Mouse (Mus musculus) kidney, adult 9 months (tissue): ENCODE measurements at regions not wholly inside any gene's neighbourhood (a gene's known extent, or its start where the extent isn't known, plus 50 kb on each side); places are given as distances from the start of the nearest gene placed in this dataset.
A peak's percentile ranks its signal among the peaks of the same experiment; 100 is the strongest.

Source experiments
- DNase-seq: peaks from one replicate; pipeline ENCODE4 v3.0.0; 2022

DNA sequence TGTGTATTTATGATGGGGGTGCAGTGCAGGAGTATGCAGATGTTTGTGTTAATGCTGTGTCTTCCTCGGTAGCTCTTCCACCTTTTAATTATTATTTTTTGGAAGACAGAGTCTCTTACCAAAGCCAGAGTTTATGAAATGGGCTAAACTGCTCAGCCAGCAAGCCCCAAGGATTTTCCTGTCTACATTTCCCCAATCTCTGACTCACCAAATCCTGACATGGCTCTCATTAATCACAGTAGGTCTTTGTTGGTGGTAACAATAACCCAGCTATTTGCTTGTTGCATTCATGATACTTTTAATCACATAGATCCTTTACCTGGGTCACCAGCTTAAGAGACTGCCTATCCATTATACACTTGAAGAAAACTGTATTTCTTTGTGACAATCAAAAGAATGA lies 427.8 kb upstream of the Rgma start:
- no peak for DNase-seq

DNA sequence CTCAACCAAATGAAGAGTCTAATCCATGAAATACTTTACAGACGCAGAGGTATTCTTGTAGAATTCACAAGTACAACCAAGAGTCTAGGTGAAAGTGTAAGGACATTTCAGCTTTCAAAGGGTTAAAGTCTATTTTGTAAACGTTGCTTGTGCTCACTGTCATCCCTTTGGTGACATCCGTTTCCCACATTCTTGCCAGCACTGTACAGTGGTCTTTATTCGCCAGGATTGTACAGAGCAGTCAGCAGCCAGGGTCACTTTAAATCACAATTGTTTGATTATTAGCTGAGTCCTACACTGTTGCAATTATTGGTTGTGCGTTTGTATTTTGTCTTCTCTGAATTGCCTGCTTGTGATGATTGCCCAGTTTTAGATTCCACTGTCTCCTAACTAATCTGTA lies 427.3 kb upstream of the Rgma start:
- DNase-seq = no peak

DNA sequence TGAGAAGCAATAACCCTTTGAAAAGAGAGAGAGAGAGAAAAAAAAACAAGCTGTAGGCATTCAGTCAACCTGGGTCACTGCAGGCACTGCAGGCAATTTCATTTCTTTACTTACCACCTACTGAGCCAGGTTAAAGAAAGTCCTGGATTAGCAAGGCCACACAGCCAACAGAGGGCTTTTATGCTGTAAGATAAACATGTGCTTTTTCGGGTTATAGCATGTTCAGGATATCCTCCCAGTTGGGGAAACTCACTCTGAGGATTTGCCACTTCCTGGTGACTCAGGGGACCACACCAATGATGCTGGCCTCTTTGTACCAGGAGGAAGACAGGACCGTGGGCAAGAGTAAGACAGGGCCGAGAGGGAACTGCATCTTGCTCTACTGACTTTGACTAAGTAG lies 426.6 kb upstream of the Rgma start:
- DNase-seq = no peak

DNA sequence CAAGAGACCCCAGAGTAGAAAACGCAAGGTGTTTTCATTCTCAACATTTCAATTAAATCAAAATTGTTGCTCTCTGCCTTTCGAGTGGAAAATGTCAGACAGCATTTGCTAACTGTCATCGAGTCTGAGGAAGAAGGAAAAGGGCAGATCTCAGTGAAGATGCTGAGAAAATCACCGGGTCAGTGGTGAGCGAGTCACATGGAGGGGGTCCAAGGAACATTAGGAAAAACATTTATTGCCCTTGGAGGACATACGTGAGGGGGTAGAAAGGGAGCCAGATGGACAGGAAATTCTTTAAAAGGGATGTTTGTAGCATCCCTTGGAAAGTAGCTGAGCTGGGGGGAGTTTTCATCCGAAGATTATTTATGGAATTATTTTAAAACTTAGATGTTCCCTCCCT lies 425.4 kb upstream of the Rgma start:
- DNase-seq = no peak

DNA sequence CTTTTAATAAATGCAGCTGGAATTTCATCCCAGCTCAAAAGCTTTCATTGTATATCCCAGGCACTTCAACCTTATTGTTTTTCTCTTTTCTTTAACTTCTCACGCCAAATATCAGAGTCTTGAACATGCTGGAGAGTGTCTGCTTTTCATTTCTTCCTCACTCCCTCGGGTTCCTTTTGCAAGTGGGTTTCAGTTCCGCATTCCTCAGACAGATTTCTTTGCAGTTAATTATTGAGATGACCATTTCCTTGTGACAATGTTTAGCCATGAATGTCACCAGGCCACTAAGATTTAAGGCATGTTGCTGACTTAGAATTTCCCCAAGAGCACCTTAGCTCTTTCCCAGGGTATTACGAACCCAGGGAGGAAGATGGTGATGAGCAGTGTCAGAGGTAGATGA lies 417.6 kb upstream of the Rgma start:
- DNase-seq = no peak

DNA sequence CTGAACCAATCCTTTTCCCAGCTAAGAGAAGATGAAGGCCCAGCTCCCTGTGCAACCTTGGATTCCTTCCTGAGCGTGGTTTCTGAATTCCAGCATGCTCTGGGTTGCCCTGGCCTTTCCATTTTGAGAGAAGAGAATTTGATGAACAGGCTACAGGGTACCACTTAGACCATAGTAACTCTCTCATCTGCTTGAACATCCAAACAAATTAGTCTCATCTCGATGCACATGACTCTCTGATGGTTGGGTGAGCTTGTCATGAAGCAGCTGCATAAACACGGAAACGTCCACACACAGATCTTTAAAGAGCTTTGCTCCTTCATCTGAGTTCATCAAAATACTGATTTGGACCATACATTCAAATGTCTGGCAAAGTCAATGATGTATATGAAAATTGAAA lies 414.0 kb upstream of the Rgma start:
- DNase-seq = no peak

DNA sequence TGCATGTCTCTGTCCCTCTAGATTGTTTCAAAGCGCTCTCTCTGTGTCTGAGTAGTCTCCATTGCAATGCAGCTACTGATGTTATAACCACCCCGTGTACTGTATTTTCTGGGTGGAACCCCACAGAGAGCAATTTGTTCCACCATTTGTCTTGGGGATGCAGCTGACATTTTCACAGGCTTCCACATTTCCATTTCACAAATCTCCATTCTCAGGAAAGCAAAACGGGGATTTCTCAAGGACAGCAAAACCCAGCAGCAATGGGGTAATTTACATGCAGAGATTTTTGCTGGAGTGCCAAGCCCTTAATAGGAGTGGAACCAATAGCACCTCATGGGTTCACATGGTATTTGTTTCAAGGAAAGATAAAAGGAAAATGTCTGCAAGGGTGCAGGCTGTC lies 412.5 kb upstream of the Rgma start:
- no peak for DNase-seq

DNA sequence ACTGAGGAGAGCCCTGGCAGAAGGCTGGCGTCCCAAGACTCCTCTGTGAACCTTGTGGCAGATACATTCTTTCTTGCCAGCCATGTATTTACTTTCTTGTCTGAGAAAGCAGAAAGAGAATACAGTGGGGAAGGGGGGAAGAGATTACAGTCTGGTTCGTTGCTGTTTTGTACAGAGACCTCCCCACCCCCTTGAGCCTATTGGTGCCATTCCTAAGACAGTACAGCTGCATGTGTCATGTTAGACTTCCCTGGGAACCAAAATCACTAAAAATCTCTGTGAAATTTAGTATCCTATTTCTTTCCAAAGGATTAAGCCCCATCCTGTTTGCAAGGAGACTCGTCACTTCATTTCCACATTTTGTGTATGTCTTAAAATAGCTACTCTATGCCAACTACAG lies 411.4 kb upstream of the Rgma start:
- no peak for DNase-seq

DNA sequence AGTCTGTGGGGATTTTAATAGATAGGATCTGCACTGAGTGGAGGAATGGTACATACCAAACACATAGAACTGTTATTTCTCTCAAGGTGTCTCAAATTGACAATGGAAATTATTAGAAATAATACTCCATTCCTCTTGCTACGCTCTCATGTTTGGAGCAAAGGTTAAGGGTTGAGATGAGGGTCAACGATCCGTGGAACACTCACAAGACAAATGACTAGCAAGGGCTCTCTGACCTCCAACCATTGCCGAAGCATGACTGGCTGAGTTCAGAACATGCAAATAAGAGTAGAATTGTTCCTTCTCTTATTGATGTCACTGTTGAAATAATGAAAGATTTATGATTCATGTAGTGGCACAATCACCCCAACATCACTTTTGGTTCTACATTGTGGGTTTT lies 407.1 kb upstream of the Rgma start:
- DNase-seq = peak; percentile 13

DNA sequence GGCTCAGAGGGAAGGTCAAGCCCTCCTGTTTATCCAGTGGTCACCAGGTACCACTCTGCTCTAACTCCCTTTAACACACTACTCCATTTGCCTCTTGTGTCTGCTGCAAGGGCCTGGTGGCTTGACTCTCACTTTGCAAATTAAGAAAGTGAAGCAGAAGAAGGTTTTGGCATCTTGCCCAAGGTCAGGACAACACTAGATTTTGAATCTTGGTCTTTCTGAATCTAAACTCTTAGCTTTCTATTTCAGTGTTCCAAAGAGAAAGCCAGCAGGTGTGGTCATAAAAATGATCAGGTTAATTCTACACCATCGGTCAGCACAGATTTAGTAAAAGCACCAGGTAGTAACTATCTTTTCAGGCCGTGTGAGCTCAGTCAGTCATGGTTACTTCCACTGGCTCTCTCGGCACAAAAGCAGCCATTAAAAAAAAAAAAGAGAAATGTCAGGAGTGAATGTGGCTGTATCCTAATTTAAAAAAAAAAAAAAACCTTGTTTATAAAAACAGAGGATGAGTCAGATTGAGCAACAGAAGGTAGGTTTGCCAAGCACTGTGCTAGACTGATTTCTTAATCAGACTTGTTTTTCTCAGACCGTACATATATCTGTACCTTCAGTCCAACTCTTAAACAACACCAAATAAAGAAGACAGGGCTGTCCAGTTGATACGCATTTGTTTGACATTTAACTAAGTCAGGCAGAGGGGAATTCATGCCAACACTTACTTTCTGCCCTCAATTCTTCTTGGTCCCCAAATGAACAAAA lies 403.6 kb upstream of the Rgma start:
- DNase-seq = no peak

DNA sequence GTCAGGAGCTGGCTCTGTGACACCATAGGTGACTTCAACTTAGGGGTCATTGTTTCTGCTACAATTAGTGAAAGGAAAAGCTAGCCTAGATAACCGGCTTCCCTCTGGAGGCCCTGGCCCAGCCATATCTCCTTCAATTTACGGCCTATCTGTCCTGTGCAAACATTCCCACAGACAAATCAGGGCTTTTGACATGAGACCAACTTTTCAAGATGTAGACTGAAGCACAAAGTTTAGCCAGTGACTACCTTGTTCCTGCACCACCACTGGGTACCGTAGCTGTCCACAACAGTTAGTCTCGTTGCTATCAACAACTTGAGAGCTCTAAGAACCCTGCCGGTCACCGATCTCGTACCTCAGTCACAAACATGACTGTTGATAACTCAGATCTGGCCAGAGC lies 402.9 kb upstream of the Rgma start:
- DNase-seq = no peak

DNA sequence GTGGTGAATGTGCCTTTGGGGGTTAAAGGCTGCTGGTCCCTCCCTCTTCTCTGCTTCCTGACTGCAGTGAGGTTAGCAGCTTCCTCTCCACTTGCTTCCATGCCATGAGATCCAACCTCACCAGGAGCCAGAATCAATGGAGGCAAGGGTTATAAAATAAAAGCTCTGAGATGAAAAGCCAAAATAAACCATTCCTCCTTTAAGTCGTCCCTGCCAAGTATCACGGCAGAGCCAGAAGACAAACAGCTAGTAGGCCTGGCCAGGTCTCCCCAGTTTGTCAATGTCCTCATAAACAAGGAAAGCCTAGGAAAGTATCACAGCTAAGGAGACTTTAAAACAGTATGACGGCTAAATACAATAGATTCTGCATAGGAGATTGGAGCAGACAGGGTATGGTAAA lies 401.5 kb upstream of the Rgma start:
- no peak for DNase-seq

DNA sequence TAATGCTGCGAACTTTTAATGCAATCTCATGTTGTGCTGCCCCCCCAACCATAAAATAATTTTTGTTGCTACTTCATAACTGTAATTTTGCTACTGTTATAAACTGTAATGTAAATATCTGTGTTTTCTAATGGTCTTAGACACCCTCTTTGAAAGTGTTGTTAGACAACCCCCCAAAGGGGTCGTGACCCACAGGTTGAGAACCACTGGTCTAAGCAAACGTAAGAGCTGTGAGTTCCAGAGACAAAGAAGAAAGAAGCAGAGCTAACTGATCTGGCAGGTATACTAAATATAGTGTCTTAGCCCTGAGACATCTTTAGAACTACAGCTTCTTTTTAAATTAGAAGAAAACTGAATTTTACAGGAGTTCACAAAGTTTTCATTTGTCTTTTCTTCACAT lies 400.9 kb upstream of the Rgma start:
- no peak for DNase-seq

DNA sequence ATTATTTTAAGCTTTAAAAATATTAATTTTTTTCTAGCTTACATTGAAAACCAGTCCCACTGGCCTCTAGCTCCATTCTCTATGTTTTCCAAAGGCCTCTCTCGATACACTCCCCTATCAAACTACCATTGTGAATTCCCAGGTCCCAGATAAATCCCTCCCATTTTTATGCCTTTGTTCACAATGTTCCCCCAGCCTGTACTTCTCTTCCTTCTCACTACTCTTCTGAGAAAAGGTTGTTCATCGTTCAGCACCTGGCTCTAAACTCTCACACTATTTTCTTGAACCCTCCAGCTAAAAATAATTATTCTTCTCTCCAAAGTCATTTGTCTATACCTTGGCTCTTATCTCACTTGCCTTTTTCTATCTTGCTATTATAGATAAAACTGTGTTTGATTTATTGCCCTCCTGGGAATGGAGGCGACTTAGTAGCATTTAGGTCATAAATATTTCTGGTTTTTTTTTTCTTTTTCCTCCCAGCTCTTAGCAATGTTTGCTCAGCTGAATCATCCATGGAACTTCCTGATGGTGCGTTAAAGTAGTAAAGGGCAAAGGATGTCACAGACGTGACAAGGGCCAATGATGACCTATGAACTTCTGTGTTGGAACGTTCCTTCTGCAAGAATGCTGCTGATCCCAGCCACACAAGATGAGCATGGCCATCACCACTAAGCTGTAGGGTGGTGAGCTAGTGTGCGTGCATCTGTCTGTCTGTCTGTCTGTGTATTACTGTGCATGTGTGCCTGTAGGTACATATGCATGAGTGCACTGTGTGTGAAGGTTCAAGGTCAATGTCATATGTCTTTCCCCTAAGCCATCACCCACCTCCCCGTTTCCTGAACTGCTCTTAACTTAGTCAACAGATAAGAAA lies 384.5 kb upstream of the Rgma start:
- peak; percentile 40 for DNase-seq

DNA sequence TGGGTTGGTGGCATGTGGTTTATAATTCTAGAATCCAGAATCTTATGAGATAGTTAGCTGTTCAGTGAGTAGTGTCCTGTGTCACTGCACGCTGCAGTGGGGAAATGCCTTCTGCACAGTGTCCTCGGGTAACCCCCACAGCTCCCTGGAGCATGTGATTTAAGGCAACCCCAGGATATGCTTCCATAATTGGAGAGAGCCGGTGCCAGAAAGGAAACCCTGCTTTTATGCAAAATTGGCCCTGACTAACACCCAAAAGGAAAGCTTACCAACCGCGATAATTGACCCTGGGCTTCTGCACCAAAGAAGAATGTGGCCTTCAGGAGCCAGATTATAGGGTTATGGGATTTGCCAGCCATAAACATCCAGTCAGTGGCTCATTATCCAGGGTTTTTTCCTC lies 376.9 kb upstream of the Rgma start:
- DNase-seq = peak; percentile 22

DNA sequence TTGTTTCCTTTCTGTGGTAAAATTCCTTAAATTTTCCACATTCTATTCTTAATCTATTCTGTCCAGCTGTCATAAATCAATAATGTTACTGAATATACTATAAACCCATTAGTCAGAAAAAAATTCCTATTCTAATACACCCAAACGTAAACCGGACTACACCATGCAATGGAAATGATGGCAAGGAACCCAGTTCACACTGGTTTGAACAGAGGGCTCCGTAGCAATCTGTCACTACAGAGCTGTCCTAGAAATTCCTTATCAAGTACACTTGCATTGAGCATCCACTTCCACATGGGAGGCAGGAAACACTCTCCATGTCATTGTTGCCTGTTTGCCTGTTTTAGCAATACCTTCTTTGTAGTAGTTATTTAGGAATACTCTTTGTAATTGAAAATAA lies 356.2 kb upstream of the Rgma start:
- no peak for DNase-seq

DNA sequence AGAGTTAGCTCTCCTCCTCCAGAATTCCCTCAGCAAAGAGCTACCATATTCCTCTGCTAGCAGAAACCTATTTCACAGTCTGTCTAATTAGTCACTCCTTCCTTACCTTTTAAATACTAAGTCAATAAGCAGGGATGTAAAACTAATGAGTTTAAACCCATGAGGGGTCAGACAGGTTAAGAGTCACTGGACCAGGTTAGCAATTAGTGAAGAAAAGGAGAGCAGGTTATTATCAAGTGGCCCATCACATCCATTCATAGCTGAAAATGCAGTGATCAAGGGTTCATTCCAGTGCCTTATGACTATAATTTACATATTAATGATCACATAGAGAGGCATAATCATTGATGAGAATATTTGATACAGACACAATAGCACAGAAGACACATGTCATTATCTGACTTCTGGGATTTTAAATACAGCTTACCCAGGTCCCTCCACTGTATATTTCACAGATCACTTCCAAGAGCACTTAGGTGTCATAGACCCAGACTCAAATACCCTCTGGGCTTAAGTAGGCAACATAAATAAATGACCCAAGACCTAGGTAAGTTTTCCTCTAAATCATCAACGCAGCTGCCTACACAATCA lies 355.4 kb upstream of the Rgma start:
- no peak for DNase-seq

DNA sequence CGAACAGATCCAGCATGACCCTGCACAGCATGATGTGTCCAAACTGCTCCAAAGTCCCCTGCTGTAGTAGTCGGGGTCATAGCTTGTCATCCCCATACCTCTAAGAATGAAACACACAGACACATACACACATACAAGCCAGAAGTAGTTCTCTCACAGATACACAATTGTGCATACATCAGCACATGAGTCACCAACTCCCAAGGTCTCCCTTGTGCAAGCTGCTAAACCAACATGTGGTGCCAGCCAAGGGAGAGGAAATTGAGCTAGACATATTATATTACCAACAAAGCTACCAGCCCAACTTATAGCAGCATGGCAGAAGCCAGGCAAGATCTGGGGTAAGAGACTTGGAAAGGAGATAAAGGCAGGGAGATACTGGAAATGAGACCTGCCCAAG lies 353.5 kb upstream of the Rgma start:
- DNase-seq = no peak

DNA sequence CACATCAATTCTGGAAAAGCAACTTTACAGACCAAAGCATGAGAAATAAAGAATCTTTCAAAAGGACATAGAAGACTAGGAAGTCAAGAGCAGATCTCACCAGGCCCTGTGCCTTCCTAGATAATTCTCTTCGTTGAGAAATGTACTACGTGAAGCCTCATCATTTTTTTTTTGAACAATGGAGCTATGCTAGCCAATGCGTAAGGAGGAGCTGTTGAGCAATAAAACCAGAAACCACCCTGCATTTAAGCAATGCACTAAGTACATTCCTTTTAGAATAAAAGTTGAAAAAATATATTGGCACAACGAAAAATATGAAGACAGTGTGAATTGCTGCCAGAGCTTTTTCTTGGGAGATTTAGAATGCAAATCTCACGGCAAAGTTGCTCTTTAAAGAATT lies 349.7 kb upstream of the Rgma start:
- no peak for DNase-seq

DNA sequence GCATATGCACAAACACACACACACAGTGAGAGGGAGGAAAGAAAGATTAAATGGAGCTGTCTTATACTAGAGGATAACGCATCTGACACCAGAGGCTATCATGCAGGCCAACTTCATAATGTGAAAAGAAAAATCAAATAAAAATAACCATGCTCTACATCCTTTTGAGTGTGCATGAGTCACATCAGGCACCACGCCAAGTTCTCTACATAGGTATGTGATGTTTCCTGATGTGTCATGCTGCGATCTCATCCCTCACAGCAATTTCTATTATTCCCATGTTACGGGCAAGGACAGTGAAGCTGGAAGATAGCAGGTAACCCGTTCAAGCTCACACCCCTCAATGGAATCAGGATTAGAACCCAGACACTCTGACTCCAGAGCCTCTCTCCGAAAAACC lies 346.4 kb upstream of the Rgma start:
- DNase-seq = no peak

DNA sequence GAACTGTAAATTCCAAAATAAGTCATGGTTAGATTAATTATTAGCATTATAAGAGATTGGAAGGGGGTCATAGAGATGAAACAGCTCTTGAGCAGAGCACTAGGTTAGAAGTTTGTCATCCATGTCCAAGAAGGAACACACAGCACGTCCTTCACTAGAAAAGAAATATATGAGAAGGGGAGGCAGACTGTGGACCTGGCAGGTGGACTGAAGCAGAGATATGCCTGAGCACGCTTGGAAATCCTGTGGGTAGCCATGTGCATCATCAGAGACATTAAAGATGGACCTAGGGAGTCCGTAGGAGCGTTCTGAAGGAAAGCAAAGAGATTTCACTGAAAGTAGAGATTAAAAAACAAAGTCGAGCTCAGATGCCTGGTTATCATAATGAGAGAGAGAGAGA lies 343.9 kb upstream of the Rgma start:
- peak; percentile 32 for DNase-seq

DNA sequence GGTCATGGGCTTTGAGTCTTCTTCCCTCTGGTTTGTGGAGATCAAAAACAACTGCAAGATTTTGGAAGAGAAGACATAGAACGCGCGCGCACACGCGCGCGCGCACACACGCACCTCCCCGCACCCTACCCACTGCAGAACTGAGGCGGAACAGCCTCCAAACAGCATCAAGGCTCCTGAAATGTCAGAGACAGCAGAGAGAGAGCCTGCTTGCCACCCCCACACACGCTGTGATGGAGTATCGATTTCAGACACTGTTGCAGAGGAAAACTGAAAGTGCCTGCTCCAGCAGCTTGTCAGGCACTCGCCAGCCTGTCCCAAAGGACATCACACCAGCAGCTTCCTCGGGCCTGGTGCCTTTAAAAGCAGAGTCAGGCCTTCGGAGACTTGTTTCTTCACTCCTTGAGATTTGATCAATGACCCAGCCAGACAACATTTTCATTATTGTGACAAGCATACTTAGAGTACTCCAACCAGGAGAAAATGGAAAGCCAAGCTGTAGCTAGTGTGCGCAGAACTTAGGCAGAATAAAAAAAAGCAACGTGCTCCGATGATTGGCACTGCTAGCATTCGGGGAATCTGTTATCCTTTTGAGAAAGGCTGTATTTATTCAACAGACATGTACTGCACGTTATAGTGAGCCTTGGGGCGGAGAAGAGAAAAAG lies 342.9 kb upstream of the Rgma start:
- DNase-seq = no peak

DNA sequence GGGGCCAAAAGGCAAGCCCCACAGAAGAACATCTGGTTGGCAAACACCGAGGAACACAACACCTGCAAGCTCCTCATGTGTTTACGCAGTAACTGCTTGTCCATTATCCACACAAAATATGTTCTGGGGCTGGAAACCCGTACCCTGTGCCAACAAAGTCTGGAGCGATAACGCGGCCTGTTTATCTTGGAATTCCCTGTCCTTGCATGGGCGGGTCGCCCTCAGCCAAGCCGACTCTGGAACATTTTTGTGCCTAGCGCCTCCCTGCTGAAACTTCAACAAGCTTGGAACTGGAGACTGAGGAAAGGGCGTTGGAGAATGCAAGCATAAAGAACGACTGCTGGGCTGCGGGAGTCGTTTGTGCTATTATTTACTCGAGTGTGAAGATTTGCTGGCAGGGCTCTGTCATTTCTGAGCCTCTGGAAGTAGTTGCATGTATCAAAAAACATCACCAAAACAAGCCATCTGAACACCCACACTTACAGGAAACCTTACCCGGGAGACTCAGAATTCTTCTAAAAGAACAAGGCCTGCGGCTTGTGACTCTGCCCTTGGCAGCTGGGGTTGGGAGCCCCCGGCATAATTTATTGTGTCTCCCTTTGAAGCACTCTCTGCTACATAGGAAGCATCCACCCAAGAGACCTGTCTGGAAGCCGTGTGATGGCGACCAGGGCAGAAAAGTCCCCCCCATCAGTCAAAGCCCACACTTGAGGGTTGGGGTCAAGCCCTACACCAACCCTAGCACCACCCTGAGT lies 338.3 kb upstream of the Rgma start:
- DNase-seq = peak; percentile 24
